Mouse (Mus musculus) gastrocnemius, postnatal 25 days (tissue): ENCODE results near the gene Kdm5b. TPM values are rescaled to one million over a fixed set of nuclear protein-coding genes. Genes with fewer than 3 reads are reported as not detected.
"Not testable (repeated sequence)": the region's sequence is repeated elsewhere in the genome, so short reads cannot be mapped to it uniquely, and the experiment has no call there.

Source experiments
- DNase-seq: peaks from one replicate; pipeline ENCODE4 v3.0.0; 2022
- long read RNA-seq, 2 experiments: library from polyadenylated mRNA; stranded (forward); transcript quantifications; one replicate each; pipeline ENCODE4 v2.0.0; 2021
- total RNA-seq, 2 experiments: library from RNA; stranded (reverse); gene quantifications; 1 replicate in 1 of 2; 2 replicates in 1 of 2; pipeline ENCODE4 v1.2.3; 2021

Gene Kdm5b
- 10 to 100 TPM; 11.3 to 11.7 TPM for total RNA-seq
- long read RNA-seq, experiment 1, full-length matches to known transcripts: 1 of 4 reads
- long read RNA-seq, experiment 1, partial matches to known transcripts: 0 of 4 reads
- long read RNA-seq, experiment 1, other reads (novel, unspliced or antisense): 3 of 4 reads
- long read RNA-seq, experiment 2, full-length matches to known transcripts: 2 of 8 reads
- long read RNA-seq, experiment 2, partial matches to known transcripts: 2 of 8 reads
- long read RNA-seq, experiment 2, other reads (novel, unspliced or antisense): 4 of 8 reads

GRCm38 (mm10) chr1:134559976-134560375 is at the start of gene Kdm5b:
Kdm5b (plus strand) TSS chr1:134560171.
- peak; percentile 86 for DNase-seq

- no peak for DNase-seq
Observed at GRCm38 (mm10) chr1:134512183-134512582, 47.8 kb upstream of the Kdm5b start.

GRCm38 (mm10) chr1:134512584-134512983 is 47.4 kb upstream of the Kdm5b start:
- no peak for DNase-seq

GRCm38 (mm10) chr1:134513312-134513860 is 46.6 kb upstream of the Kdm5b start:
- no peak for DNase-seq

- DNase-seq: no peak
Observed at GRCm38 (mm10) chr1:134513876-134514590, 45.9 kb upstream of the Kdm5b start.

GRCm38 (mm10) chr1:134515891-134516290 is 44.1 kb upstream of the Kdm5b start:
- DNase-seq: no peak

GRCm38 (mm10) chr1:134516491-134517198 is 43.3 kb upstream of the Kdm5b start:
- DNase-seq: no peak

GRCm38 (mm10) chr1:134517841-134518240 is 42.1 kb upstream of the Kdm5b start:
- DNase-seq: not testable (repeated sequence)

GRCm38 (mm10) chr1:134518677-134519076 is 41.3 kb upstream of the Kdm5b start:
- DNase-seq: peak; percentile 82

GRCm38 (mm10) chr1:134519201-134519600 is 40.8 kb upstream of the Kdm5b start:
- DNase-seq: not testable (repeated sequence)

GRCm38 (mm10) chr1:134520001-134520721 is 39.8 kb upstream of the Kdm5b start:
- DNase-seq: no peak

GRCm38 (mm10) chr1:134521163-134521562 is 38.8 kb upstream of the Kdm5b start:
- no peak for DNase-seq

- DNase-seq: no peak
Observed at GRCm38 (mm10) chr1:134522325-134522724, 37.6 kb upstream of the Kdm5b start.

- DNase-seq: no peak
Observed at GRCm38 (mm10) chr1:134524424-134524823, 35.5 kb upstream of the Kdm5b start.

GRCm38 (mm10) chr1:134525015-134525414 is 35.0 kb upstream of the Kdm5b start:
- DNase-seq: no peak

- DNase-seq: no peak
Observed at GRCm38 (mm10) chr1:134526752-134527151, 33.2 kb upstream of the Kdm5b start.

GRCm38 (mm10) chr1:134530618-134531017 is 29.4 kb upstream of the Kdm5b start:
- DNase-seq: no peak

GRCm38 (mm10) chr1:134533710-134534109 is 26.3 kb upstream of the Kdm5b start:
- not testable (repeated sequence) for DNase-seq

GRCm38 (mm10) chr1:134535054-134535453 is 24.9 kb upstream of the Kdm5b start:
- DNase-seq: no peak

- DNase-seq: no peak
Observed at GRCm38 (mm10) chr1:134535513-134535912, 24.5 kb upstream of the Kdm5b start.

- DNase-seq: no peak
Observed at GRCm38 (mm10) chr1:134540610-134541009, 19.4 kb upstream of the Kdm5b start.

- DNase-seq: no peak
Observed at GRCm38 (mm10) chr1:134548231-134548630, 11.7 kb upstream of the Kdm5b start.
